8 mouse cellular contexts compared by ENCODE assay signal in genomic region chr2:178426229-178426628, GRCm38 (mm10). TPM values are rescaled to one million over a fixed set of nuclear protein-coding genes. Genes with fewer than 3 reads are reported as not detected.
DNase-seq lines count a peak whose midpoint lies in the region; TF ChIP-seq lines count a peak whose summit lies in the region.

No protein-coding gene starts in this region.

- H3K36me3 ChIP-seq in thymus, adult 2 months (ENCODE audit: control insufficient read depth, insufficient read depth, low read length): no peaks in the 10 kb centered on the region

- no peak overlapping the region for H3K27ac ChIP-seq in thymus, adult 2 months (ENCODE audit: control insufficient read depth, insufficient read depth, low read length)

- TF ChIP-seq POLR2A in thymus, adult 2 months (IDR thresholded peaks at IDR 0.05; ENCODE audit: control insufficient read depth, extremely low read depth, insufficient read depth, low read length, poor library complexity): no peak

- peak; percentile 66 for DNase-seq in heart, adult 11 months
- no peak for DNase-seq in heart, adult 18-20 months
- DNase-seq in right cerebral cortex, adult 18-20 months: peak; percentile 14
- no peak for DNase-seq in right cerebral cortex, postnatal 14 days
- DNase-seq in kidney, postnatal 10 days: peak; percentile 46
- DNase-seq in retina, embryonic 14.5 days (ENCODE audit: low spot score): peak; percentile 69
- no peak for DNase-seq in thymus, adult 2 months
- no peak for DNase-seq in left cerebral cortex, adult 18-20 months (ENCODE audit: low spot score in 2 of 2)

- no peaks in the 10 kb centered on the region for H3K27me3 ChIP-seq in thymus, adult 2 months (ENCODE audit: control insufficient read depth, insufficient read depth, low read length)

- 52% methylated on average over 4 of the region's 4 CpGs for WGBS in thymus, adult 2 months

- no peak for TF ChIP-seq CTCF in thymus, adult 2 months (IDR thresholded peaks at IDR 0.05; ENCODE audit: borderline replicate concordance, control insufficient read depth, extremely low read depth, insufficient read depth, low read length, poor library complexity)

- no peak overlapping the region for H3K4me3 ChIP-seq in thymus, adult 2 months (ENCODE audit: control insufficient read depth, insufficient read depth, low read length)

- H3K4me1 ChIP-seq in thymus, adult 2 months (replicated peaks; ENCODE audit: control insufficient read depth, insufficient read depth, low read length): no peaks in the 10 kb centered on the region

RNA-seq across cellular contexts. Expression of gene Cdh26, which starts 4.1 kb away (rescaled TPM):
- under 1 TPM in 1 of 2 experiments, not detected in 1; 0.44 TPM for total RNA-seq in heart, adult 18-20 months (2021)
- polyA plus RNA-seq in thymus, adult 2 months (2012; rRNA removed): 0.04 and 0.13 TPM in 2 replicates
- total RNA-seq in left cerebral cortex, adult 18-20 months (2021): not detected

RNA-seq across cellular contexts. Expression of gene Fam217b, which starts 11.9 kb away (rescaled TPM):
- total RNA-seq in heart, adult 18-20 months (2021): 10 to 100 TPM in 1 of 2 experiments, 1 to 10 TPM in 1; 9.1 to 11.4 TPM
- 0.70 and 1.0 TPM in 2 replicates for polyA plus RNA-seq in thymus, adult 2 months (2012; rRNA removed)
- total RNA-seq in left cerebral cortex, adult 18-20 months (2021): 10 to 100 TPM; 62.9 to 66.0 TPM

RNA-seq across cellular contexts. Expression of gene Ppp1r3d, which starts 12.0 kb away (rescaled TPM):
- total RNA-seq in heart, adult 18-20 months (2021): 10 to 100 TPM; 10.0 to 10.1 TPM
- polyA plus RNA-seq in thymus, adult 2 months (2012; rRNA removed): 2.1 and 2.8 TPM in 2 replicates
- total RNA-seq in left cerebral cortex, adult 18-20 months (2021): 1 to 10 TPM; 8.1 to 8.2 TPM

RNA-seq across cellular contexts. Expression of gene Sycp2, which starts 18.7 kb away (rescaled TPM):
- 1 to 10 TPM in 1 of 2 experiments, under 1 TPM in 1; 0.67 to 1.1 TPM for total RNA-seq in heart, adult 18-20 months (2021)
- not detected in 2 replicates for polyA plus RNA-seq in thymus, adult 2 months (2012; rRNA removed)
- 1 to 10 TPM; 1.3 to 2.4 TPM for total RNA-seq in left cerebral cortex, adult 18-20 months (2021)

Comparison
In these comparisons a context has a peak if more than half of its experiments do, and no peak if none do; other contexts are left out.
1. DNase-seq: peak in heart, adult 11 months (single experiment), right cerebral cortex, adult 18-20 months (single experiment), kidney, postnatal 10 days (single experiment) and retina, embryonic 14.5 days (single experiment); none in heart, adult 18-20 months (0 of 2), right cerebral cortex, postnatal 14 days (single experiment), thymus, adult 2 months (single experiment) and left cerebral cortex, adult 18-20 months (0 of 2).
2. RNA of gene Fam217b, which starts 11.9 kb away (total RNA-seq): 62.9 to 66.0 TPM in left cerebral cortex, adult 18-20 months; 9.1 to 11.4 TPM in heart, adult 18-20 months; every median in the first group is over 4 times any median in the second.